Mouse (Mus musculus): ENCODE measurements around the gene Tatdn3.
A peak's percentile ranks its signal among the peaks of the same experiment; 100 is the strongest.

Gene Tatdn3

DNA sequence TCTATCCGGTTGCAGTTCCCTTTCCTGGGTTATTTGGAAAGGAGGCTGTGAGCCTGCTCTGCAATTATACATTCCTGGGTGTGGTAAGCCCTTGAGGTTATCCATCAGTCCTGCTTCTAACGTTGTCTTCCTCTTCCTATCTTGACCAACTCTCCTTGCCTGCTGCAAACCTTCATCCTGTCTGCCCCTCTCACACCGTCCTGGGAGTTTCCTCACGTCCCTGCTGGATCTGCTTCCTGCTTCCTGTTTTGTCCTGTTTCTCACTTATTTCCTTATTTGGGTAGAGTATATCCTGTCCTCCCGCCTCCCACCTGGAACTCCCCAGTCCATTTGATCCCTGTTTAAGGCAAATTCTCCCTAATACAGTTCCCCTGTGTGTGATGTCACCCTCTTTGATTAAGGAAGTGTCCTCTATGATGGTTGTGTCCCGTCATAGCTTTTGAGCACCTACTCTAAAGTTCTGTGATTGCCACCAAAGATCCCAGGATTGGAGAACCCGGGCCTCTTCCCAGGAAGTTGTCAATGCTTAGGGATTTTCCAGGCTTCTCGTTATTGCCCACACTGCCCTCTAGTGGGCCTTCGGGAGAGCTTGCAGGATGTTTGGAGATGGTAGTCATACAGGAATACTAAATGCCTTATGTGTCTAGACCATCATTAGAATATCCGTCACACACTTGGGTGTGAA, 12.6 kb upstream of the Tatdn3 start:
- DNase-seq (ENCODE audit: low read depth, low spot score): peak; percentile 58

DNA sequence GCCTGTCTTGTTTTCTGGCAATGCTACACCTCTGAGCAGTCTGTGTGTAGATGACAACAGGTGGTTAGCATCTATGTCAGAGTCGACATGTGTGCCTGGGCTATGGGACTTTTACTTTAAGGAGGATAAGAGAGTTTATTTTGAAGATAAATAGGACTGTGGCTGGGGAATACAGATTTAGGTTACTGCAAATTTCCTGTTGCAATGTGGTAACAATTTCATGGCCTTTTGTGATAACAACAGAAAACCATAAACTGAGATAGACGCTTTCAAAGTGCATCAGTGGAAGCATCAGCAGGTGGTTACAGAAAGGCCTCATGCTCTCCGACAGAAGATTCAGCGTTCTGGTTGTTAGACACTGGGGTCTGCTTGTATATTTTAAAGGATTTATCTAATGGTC, 10.8 kb upstream of the Tatdn3 start:
- no peak for DNase-seq (ENCODE audit: low read depth, low spot score)

DNA sequence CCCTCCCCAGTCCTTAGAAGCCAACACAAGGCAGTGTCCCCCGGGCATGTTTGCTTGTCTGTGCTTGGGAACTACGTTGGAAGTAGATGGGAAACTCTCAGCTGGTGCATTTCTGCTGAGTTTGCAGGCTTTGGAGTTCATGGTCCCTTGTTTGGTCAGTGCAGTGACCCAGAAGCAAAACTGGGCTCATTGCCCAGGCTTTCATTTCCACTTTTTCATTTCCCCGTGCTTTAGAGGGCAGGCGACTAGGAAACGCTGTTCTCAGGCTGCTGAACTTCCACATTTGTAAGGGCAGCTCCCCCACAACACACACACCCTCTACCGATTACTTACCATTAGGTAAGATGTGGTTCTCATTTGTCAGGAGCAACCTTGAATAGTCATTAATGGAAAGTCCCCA, 10.3 kb upstream of the Tatdn3 start:
- peak; percentile 62 for DNase-seq (ENCODE audit: low read depth, low spot score)

DNA sequence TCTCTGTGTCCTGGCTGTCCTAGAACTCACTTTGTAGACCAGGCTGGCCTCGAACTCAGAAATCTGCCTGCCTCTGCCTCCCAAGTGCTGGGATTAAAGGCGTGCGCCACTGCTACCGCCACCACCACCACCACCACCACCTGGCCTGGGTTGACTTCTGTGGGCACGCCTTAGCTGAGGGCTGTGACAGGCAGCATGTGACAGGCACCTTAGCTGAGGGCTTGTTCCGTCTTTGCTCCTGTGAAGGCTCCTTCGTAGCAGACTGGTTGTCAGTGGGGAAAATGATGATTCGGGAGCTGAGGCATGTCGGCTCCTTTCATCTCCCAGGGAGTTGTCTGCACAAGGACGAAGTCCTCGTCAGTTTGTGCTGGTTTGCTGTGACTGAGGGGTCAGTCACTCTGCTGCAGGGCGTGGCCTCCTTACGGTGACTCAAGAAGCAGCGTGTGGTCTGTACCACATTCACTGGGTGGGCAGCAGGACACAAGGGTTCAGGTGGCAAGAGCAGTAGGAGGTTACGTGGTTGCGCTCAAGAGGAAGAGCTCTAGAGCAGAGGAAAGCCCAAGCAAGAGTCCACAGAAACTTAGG, 9.7 kb upstream of the Tatdn3 start:
- no peak for DNase-seq (ENCODE audit: low read depth, low spot score)

DNA sequence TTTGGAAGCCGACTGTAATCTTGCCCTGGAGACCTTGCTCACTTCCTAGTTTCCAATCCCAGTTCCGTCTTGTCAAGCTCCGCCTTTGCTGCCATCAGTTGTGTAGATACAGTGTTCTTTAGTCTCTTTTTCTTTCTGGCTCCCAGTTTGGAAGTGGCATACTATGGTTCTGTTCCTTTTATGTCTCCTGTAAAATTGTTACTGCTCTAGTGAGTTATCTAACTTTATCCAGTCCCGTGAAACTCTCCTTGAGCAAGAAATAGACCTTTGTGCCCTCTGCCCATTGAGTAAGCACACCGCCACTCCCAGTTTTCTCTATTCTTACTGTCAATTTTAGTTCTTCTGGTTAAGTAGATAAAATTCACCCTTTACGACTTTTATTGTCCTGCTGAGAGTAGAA, 8.9 kb upstream of the Tatdn3 start:
- DNase-seq (ENCODE audit: low read depth, low spot score): no peak

DNA sequence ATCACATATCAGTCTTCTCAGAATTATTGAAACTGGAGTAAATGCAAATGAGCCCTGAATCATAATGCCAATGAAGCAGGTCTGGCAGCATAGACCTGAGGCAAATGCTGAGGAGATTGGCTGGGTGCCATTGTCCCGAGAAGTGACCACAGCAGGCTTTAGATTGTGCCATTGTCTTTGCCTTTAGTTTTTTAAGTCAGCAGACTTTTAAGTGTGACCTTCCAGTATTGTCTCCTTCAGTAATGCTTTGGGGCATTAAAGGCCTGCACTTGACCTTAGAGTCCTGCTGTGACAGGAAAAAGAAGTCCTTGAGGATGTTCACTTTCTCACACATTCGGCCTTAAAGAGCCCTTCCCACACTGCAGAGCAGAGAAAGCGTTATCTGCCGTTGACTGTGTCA, 7.5 kb upstream of the Tatdn3 start:
- DNase-seq (ENCODE audit: low read depth, low spot score): no peak

DNA sequence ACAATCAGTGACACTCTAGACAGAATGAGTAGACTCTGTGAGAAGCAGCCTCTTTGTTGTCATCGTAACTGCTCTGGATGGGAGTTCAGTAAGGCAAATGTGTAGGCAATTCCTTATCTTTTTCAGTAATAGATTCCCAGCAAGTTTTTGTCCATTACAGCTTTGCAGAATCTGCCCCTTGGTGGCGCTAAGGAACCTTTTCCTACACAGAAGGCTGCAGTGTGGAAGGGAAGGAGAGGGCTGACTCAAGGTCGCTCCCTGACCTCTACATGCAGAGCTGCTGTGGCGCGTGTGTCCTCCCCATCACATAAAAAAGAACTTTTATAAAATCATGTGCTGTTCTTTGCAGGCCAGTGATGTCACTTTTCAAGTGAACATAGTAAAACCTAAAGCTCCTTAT, 5.6 kb upstream of the Tatdn3 start:
- DNase-seq (ENCODE audit: low read depth, low spot score): no peak

GRCm38 (mm10) chr1:191065188-191065587, 2.5 kb upstream of the Tatdn3 start:
- no peak for DNase-seq (ENCODE audit: low read depth, low spot score)

DNA sequence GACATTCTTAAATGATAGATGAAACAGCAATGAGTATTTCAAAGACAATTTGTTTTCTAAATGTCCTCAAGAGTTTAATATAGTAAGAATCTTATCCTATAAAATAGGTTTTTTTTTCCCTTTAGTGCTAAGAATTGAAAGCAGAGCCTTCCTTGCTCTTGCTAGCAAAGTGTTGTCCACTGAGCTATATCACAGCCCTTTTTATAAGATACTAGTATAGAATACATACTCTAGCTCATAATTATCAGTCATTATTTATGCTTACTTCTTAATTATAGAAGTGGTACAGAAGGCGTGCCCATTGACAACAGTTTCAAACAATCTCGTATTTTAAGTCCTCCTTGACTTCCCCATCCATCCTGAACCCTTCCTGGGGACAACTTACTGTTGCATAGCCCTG, 1.8 kb upstream of the Tatdn3 start:
- no peak for DNase-seq (ENCODE audit: low read depth, low spot score)

GRCm38 (mm10) chr1:191063700-191064099, 968 bp upstream of the Tatdn3 start:
- no peak for DNase-seq (ENCODE audit: low read depth, low spot score)

GRCm38 (mm10) chr1:191062241-191062780, 421 bp downstream of the Tatdn3 start:
- DNase-seq (ENCODE audit: low read depth, low spot score): no peak

DNA sequence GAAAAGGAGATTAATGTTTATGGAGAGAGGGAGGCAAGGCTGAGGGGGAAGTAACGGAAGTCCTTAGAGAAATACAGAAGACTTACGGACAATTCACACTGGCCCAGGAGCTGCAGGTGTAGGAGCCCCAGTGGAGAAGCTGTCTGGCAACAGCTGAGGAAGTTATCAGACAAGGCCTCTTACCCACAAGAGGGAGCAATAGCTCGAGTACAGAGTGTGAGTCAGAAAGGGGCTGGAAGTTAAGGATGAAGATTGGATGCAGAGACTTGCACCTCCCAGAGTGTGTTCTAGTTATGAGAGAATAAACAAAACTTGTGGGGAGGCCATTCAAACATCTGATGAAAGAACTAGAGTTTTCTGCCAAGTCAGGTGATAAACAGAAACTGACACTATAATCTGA, 5.3 kb downstream of the Tatdn3 start:
- DNase-seq (ENCODE audit: low read depth, low spot score): no peak

GRCm38 (mm10) chr1:191055533-191055873, 7.2 kb downstream of the Tatdn3 start:
- DNase-seq (ENCODE audit: low read depth, low spot score): no peak

GRCm38 (mm10) chr1:191054870-191055532, 7.7 kb downstream of the Tatdn3 start:
- DNase-seq (ENCODE audit: low read depth, low spot score): no peak

DNA sequence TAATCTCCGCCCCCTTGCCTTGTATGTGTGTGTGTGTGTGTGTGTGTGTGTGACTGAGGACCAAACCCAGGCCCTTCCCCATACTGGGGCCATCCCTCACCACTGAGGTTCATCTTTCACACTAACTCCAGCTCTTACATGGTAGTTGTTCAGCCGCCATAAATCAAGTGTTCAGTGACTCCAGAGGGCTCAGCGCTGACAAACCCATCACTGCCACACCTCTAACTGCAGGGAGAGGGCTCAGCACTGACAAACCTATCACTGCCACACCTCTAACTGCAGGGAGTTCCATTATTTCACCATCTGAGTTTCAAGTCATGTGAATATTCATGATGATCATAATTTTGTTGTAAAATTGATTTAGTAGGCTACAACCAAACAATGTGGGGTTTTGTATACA, 9.2 kb downstream of the Tatdn3 start:
- no peak for DNase-seq (ENCODE audit: low read depth, low spot score)

GRCm38 (mm10) chr1:191046231-191046824, 16.4 kb downstream of the Tatdn3 start:
- peak; percentile 92 for DNase-seq (ENCODE audit: low read depth, low spot score)

DNA sequence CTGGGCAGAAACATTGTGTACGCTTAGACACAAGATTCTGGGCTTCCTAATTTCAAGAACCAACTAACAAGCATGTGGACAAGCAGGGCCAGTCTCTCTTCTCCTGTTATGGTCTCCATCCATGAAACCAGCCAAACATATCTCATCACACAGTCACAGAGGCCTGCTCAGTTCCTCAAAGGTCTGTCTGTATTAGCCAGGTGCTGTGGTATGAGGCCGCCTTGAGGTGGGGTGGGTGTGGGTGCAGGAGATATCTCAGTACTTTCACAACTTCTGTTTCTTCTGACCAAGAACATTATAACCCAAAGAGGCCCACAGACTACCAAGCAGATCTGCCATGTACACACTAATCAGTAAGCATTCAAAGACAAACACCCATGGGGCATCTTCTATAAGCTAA, 17.5 kb downstream of the Tatdn3 start:
- no peak for DNase-seq (ENCODE audit: low read depth, low spot score)

- no peak for DNase-seq (ENCODE audit: low read depth, low spot score)
These were observed 20.0 kb downstream of the Tatdn3 start for GRCm38 (mm10) chr1:191042688-191043087.

DNA sequence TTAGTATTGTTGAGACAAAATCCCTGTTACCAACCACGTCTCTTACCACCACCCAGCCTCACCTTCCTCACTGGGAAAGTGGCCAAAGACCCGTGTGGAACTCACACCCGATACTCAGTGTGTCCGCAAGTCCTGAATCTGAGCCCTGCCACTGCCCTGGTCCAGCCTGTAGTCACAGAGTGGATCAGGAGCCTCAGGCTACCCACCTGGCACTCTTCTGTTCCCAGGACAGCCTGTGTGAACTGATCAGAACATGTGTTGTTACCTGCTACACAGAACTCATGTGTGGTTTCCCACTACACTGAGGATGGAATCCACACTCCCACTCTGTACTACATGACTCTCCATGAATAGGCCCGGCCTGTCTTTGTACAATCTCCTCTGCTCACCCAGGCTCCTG, 20.6 kb downstream of the Tatdn3 start:
- DNase-seq (ENCODE audit: low read depth, low spot score): no peak

- no peak for DNase-seq (ENCODE audit: low read depth, low spot score)
These were observed 21.4 kb downstream of the Tatdn3 start for GRCm38 (mm10) chr1:191041352-191041751.

DNA sequence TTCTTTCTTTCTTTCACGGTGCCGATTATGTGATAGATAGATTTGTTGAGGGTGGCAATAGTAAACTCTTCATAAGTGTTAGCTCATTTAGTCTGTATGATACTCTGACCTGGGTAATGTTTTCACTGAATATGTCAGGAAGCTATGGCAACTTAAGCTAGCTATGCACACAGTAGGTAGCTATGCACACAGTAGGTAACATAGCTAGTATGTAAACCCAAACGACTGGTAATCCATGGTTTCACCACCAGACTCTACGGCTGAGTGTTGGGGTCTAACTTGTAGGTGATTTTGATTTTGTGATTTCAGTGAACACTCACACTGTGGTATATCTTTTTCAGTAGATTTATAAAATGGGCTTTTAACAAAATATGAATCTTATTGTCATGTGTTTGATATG, 24.7 kb downstream of the Tatdn3 start:
- no peak for DNase-seq (ENCODE audit: low read depth, low spot score)

GRCm38 (mm10) chr1:191036554-191037334, 26.0 kb downstream of the Tatdn3 start, which contains the start of gene Spata45:
Gene Spata45 (plus strand): TSS chr1:191036639.
- DNase-seq (ENCODE audit: low read depth, low spot score): peak; percentile 36
